Mouse (Mus musculus) left cerebral cortex, postnatal 25 days (tissue): ENCODE data around the gene Tlr6. TPM values are rescaled to one million over a fixed set of nuclear protein-coding genes. Genes with fewer than 3 reads are reported as not detected.

Experiments
- DNase-seq, 2 experiments: peaks; one replicate each; pipeline ENCODE4 v3.0.0; 2022; ENCODE audit warnings: low spot score in 2 of 2, mixed read lengths in 1 of 2
- intact Hi-C: fragments of 180-260 bp; cut with DNase I; formaldehyde crosslinking; loops from one replicate; pipeline ENCODE4 v1.15.1; 2025
- microRNA-seq, 2 experiments: library from miRNA; unstranded; fragments of <30 nt; microRNA quantifications; one replicate each; pipeline ENCODE4 v1.2.0; 2022
- total RNA-seq, 2 experiments: library from RNA; stranded (reverse); gene quantifications; 2 replicates each; pipeline ENCODE4 v1.2.3; 2021

Tlr6 gene
- total RNA-seq, 2 experiments from 2014 or later: 0.62 to 1.2 TPM

- DNase-seq: no peak
- intact Hi-C loops: no loop called here
Measured at GRCm38 (mm10) chr5:64954931-64955330, 5.0 kb downstream of the Tlr6 start.

GRCm38 (mm10) chr5:64951486-64951885 lies 8.4 kb downstream of the Tlr6 start:
- intact Hi-C loops: no loop called here

DNA sequence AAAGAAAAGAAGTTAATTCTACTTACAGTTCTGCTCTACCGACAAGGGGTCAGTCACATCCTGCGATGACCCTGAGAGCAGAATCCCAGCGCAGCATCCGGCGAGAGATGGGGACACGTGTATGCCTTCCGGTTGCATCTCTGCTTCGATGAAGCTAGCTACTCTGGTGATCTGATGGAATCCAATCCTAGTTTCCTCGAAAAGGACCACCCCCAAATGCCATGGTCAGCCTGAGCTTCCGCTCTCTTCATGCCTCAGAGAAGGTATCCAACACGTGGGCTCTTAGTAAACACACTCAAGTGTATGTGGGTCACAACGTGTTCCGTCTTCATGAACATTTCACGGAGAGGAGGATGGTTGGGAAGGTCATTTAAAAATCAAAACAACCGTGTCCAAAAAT lies 27.1 kb downstream of the Tlr6 start:
- intact Hi-C loops: no loop called here

More at GRCm38 (mm10) chr5:64951486-64951885, 8.4 kb downstream of the Tlr6 start:
- peak; percentile 17 to 54 for DNase-seq

GRCm38 (mm10) chr5:64932215-64932614 lies 27.7 kb downstream of the Tlr6 start:
- DNase-seq: no peak
- intact Hi-C loops: no loop called here

More for the DNA sequence above, 27.1 kb downstream of the Tlr6 start:
- DNase-seq: no peak

- intact Hi-C loops: no loop called here
- DNase-seq: no peak
Measured at GRCm38 (mm10) chr5:64922891-64923381, 37.0 kb downstream of the Tlr6 start.

GRCm38 (mm10) chr5:64918616-64919597 lies 41.0 kb downstream of the Tlr6 start:
- intact Hi-C loops: no loop called here
- no peak for DNase-seq

GRCm38 (mm10) chr5:64917721-64918120 lies 42.2 kb downstream of the Tlr6 start:
- intact Hi-C loops: no loop called here
- DNase-seq: no peak

DNA sequence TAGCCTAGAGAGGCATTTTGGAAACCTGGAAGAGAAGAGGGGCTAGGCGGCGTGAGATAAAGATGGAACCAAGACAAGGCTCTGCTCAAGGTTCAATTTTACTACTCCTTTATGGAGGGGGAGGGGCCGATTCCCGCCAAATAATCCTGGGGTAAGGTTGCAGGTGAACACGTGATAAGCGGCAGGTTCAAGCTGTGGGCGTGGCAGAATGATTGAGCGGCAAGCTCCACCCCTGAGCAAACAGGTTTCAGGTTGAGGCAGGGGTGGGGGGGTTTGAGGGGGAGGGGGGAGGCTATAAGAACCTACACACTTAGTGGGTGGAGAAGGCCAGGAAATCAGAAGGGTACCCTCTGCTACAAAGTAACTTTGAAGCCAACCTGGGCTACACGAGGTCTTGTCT lies 42.7 kb downstream of the Tlr6 start:
- intact Hi-C loops: no loop called here
- no peak for DNase-seq

GRCm38 (mm10) chr5:64908585-64909284 lies 51.2 kb downstream of the Tlr6 start:
- DNase-seq: no peak
- intact Hi-C loops: no loop called here

GRCm38 (mm10) chr5:64907906-64908305 lies 52.0 kb downstream of the Tlr6 start:
- no peak for DNase-seq
- intact Hi-C loops: no loop called here

DNA sequence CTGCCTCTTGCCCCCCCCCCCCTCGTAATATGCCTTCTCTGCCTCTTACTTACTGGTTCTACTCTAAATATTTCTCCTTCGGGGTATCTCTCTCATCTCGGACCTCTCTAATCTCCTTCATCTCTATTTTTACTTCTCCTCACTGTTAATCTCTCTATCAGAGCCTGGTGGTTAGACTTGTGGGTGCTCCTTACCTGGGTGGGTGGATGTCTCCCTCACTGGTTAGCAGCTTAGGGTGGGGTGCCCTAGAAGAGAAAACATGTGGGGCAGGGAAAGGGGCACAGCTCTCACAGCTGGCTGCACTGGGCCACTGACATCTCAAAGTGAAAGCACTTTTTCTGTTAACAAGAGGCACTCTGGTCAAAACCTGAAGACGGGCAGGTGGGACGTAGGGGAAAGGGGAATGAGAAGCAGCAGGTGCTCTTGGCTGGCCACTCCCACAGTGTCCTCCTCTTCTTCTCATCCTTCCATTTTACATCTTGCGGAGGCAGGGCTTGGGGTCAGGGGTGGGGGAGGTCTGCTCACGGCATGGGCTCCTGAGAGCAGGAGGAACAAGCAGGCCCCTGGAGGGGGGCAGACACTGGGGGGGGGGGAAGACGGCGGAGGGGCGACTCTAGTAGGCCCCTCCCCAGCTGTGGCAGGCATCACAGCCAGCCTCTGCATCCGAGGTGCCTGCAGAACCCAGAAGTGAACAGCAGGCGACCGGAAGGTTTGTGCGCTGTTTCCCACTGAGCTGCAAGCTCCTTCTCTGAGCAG lies 54.2 kb downstream of the Tlr6 start:
- DNase-seq: no peak

More for the DNA sequence above, 54.2 kb downstream of the Tlr6 start:
- intact Hi-C loops: no loop called here

Small RNA genes lying within 50 kb of the gene (microRNA-seq; reads per million reads assigned to microRNA genes)
- gene Mir574: 110 to 133 reads per million in 2 experiments

Other genes with a start within 250 kb of the Tlr6 start
- gene Klf3, start 156.7 kb downstream of the Tlr6 start, total RNA-seq: 10 to 100 TPM; 25.2 to 26.3 TPM
- gene Tlr1, start 26.5 kb downstream of the Tlr6 start, total RNA-seq: under 1 TPM; 0.39 to 0.46 TPM
- 1 to 10 TPM; 5.0 to 6.1 TPM for gene Fam114a1, start 10.0 kb upstream of the Tlr6 start, total RNA-seq
- gene Tmem156, start 132.0 kb upstream of the Tlr6 start, total RNA-seq: under 1 TPM; 0.46 to 0.71 TPM
- gene Klhl5, start 147.4 kb upstream of the Tlr6 start, total RNA-seq: 10 to 100 TPM; 40.9 to 45.3 TPM
- gene Wdr19, start 239.6 kb upstream of the Tlr6 start, total RNA-seq: 10 to 100 TPM; 15.9 to 19.7 TPM